Mouse (Mus musculus): ENCODE data around the gene Adcy1.

Gene Adcy1

DNA sequence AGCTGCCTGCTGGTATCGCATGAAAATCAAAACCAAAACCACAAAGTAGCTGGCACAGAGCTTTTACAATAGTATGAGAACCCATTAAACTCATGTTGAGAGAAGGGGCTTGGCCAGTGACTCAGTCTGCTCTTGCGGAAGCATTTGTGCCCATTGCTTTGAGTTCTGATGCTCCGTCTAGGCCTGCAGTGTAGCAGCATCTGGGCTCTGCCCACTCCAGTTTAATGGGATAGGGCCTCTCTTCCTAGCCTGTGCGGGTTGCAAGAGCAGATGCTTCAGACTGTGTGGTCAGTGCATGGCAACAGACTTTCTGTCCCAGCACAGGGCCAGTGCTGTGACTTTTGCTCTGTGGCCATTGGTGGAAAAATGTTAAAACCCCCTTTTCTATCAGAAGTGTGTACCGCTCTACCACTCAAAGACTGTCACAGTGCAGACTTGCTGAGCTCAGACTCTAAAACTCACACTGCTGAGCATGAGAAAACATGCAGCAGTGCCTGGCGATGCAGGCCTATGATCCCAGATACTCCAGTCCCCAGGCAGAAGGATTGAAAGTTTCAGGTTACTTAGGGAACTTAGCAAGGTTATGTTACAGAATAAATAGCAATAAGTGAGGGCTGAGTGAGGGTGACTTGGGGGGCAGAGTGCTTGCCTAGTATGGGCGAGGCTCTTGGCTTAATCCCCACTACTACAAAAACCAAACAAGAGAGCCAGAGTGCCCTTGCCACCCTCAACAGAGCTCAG lies 163.7 kb downstream of the Adcy1 start:
- DNase-seq = peak; percentile 34

DNA sequence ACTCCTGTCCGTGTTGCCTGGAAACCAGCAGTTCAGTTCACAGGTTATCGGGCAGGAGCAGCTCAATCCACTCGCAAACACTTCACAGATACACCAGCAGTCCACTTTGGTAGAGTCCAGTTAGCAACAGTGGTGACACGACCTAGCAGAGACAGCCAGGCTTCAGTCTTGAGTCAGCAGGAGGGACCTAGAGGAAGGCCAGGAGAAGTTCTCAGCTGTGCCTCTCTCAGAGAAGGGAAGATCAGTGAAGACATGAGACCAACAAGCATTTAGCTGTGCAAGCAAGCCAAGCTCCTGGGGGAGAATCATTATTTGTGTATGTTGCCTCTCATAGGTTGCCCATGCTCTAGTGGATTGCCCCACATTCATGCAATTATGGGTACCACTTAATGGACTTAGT lies 164.8 kb downstream of the Adcy1 start:
- no peak for DNase-seq

All from lung, postnatal 36 days (tissue).